Mouse (Mus musculus) embryonic facial prominence, embryonic 14.5 days (tissue): ENCODE measurements at regions not wholly inside any gene's neighbourhood (a gene's known extent, or its start where the extent isn't known, plus 50 kb on each side); places are given as distances from the start of the nearest gene placed in this dataset.

Source experiments
- ATAC-seq: fragments of 200-750 bp; cut with Nextera tagmentation; 2 replicates; pipeline ENCODE4 v1.8.0; 2017; ENCODE audit warnings: low read depth, moderate number of reproducible peaks, moderate TSS enrichment
- DNase-seq: peaks from one replicate; pipeline ENCODE4 v3.0.0-alpha.2; 2015; ENCODE audit warnings: low spot score
- H3K27ac ChIP-seq: fragments of 300-500 bp; sonication (generic); replicated peaks from 2 replicates; pipeline ENCODE4 v1.5.1; 2014; ENCODE audit warnings: low read depth, mild to moderate bottlenecking, low read length, moderate library complexity
- H3K27me3 ChIP-seq: fragments of 300-500 bp; sonication (generic); replicated peaks from 2 replicates; pipeline ENCODE4 v1.6.1; 2014; ENCODE audit warnings: low read length; ENCODE audit not compliant: control insufficient read depth, insufficient read depth
- H3K36me3 ChIP-seq: fragments of 300-500 bp; sonication (generic); 2 replicates; pipeline ENCODE4 v1.6.1; 2014; ENCODE audit warnings: low read length, mixed read lengths; ENCODE audit not compliant: control insufficient read depth, insufficient read depth
- H3K4me1 ChIP-seq: fragments of 300-500 bp; sonication (generic); 2 replicates; pipeline ENCODE4 v1.6.1; 2014; ENCODE audit warnings: antibody characterized with exemption, low read length; ENCODE audit not compliant: control insufficient read depth, insufficient read depth
- H3K4me2 ChIP-seq: fragments of 300-500 bp; sonication (generic); 2 replicates; pipeline ENCODE4 v1.6.1; 2014; ENCODE audit warnings: low read depth, mild to moderate bottlenecking, low read length, moderate library complexity, mixed read lengths
- H3K4me3 ChIP-seq: fragments of 300-500 bp; sonication (generic); 2 replicates; pipeline ENCODE4 v1.5.1; 2014; ENCODE audit warnings: low read depth, mild to moderate bottlenecking, low read length
- H3K9ac ChIP-seq: fragments of 300-500 bp; sonication (generic); 2 replicates; pipeline ENCODE4 v1.6.1; 2014; ENCODE audit warnings: low read depth, mild to moderate bottlenecking, low read length, moderate library complexity, mixed read lengths
- H3K9me3 ChIP-seq: fragments of 300-500 bp; sonication (generic); 2 replicates; pipeline ENCODE4 v1.6.1; 2016; ENCODE audit warnings: low read length; ENCODE audit not compliant: control insufficient read depth
- WGBS: fragments of 180-500 bp; shearing (Covaris S2); extraction: QIAGEN DNeasy Blood & Tissue Kit; methylation state at CpG from one replicate; pipeline ENCODE4 v1.1.7; 2014; 5-methylcytosine and 5-hydroxymethylcytosine counted together

DNA sequence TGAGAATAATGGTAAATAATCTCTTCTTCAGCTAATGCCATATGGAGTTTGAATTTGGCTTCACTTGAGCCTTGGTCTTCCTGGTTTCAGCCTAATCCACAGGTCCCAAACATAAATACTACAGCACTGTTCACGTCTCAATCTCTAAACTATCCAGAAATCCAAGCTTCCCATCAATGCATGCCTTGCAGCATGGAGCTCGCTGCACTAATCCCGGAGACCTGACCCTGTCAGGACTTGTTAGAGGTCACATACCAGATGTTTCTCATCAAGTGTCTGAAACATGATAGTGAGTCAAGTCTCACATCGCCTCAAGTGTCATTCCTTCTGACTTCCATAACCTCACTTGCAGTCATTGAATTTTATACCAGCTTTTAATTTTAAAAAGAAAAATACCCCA is 1082.9 kb upstream of the Cited2 start:
- DNase-seq (no peak), ATAC-seq (no peak)
- 7% methylated on average over 4 of the region's 4 CpGs for WGBS
- Histone ChIP-seq H3K9me3 (no peaks in the 10 kb centered on the region), H3K4me2 (no peak overlapping the region), H3K9ac (no peak overlapping the region), H3K27me3 (no peaks in the 10 kb centered on the region), H3K36me3 (no peaks in the 10 kb centered on the region), H3K27ac (no peak overlapping the region), H3K4me1 (no peaks in the 10 kb centered on the region), H3K4me3 (no peak overlapping the region)

DNA sequence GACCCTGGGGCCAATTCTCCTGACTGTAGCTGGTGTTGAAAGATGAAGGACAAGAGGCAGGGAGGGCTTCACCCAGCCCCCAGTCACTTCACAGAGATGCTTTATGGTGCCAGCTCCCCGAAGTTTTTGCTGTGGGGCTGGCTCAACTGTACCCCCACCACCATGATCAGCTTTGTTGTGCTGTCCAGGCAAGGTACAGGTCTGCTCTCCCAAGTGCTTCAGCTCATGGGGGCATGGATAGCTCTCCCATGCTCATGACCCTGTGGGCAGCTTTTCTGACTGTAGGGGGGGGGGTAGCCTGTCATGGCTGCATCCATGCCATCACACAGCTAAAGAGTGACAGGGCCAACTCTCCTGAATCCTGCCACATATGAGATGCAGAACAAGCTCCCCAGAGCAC is 1072.9 kb upstream of the Cited2 start:
- WGBS = 63% methylated on average over 1 of the region's 1 CpGs
- H3K27me3 ChIP-seq = no peaks in the 10 kb centered on the region
- H3K9me3 ChIP-seq = no peaks in the 10 kb centered on the region
- H3K27ac ChIP-seq = no peak overlapping the region
- DNase-seq (no peak), ATAC-seq (no peak)
- no peak overlapping the region for H3K4me3 ChIP-seq
- H3K36me3 ChIP-seq = no peaks in the 10 kb centered on the region
- H3K4me1 ChIP-seq = no peaks in the 10 kb centered on the region
- H3K4me2 ChIP-seq = no peak overlapping the region
- H3K9ac ChIP-seq = no peak overlapping the region

DNA sequence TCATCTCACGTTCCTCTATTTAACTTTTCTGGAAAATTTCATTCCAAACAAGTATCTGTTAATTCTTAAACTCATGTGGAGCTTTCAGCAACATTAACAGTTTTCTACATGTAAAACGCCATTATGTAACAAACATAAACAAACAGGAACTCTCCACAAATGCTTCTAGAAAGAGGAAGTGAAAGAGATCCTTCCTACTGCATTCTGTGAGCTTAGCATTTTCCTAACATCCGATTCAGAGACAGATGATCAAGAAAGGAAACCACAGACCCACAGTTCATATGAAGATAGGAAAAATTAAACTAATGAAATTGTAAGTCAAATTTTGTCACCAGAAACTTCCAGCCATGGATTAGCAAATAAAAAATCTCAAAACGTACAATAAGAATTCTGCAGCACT is 1070.6 kb upstream of the Cited2 start:
- no peak overlapping the region for H3K9ac ChIP-seq
- H3K4me1 ChIP-seq = no peaks in the 10 kb centered on the region
- no peak overlapping the region for H3K4me3 ChIP-seq
- ATAC-seq = no peak
- no peaks in the 10 kb centered on the region for H3K27me3 ChIP-seq
- H3K9me3 ChIP-seq = no peaks in the 10 kb centered on the region
- no peak overlapping the region for H3K4me2 ChIP-seq
- H3K36me3 ChIP-seq = no peaks in the 10 kb centered on the region
- no peak overlapping the region for H3K27ac ChIP-seq
- 79% methylated on average over 4 of the region's 4 CpGs for WGBS
- no peak for DNase-seq

DNA sequence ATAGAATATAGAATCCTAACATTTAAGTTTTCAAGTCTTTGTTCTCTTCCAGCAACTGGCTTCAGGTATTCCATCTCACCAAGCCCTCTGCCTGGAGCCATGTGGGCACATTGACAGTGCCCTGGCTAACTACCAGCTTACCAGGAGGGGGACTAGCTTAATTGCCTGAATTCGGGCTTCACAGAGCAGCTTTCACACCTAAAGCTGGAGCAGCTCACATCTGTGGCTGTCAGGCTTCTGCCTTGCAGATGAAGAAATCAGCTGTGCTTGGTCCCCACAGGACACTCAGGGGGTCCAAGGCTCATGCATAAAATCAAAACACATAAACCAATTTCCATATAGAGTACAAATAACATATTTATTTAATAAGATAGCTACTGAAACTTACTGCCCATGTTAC is 1058.5 kb upstream of the Cited2 start:
- H3K9ac ChIP-seq = no peak overlapping the region
- 62% methylated on average over 1 of the region's 1 CpGs for whole genome bisulfite sequencing
- H3K9me3 ChIP-seq = no peaks in the 10 kb centered on the region
- H3K27ac ChIP-seq = no peak overlapping the region
- ATAC-seq (no peak), DNase-seq (peak; percentile 2)
- no peaks in the 10 kb centered on the region for H3K36me3 ChIP-seq
- H3K4me2 ChIP-seq = no peak overlapping the region
- H3K4me1 ChIP-seq = no peaks in the 10 kb centered on the region
- no peak overlapping the region for H3K4me3 ChIP-seq
- no peaks in the 10 kb centered on the region for H3K27me3 ChIP-seq

DNA sequence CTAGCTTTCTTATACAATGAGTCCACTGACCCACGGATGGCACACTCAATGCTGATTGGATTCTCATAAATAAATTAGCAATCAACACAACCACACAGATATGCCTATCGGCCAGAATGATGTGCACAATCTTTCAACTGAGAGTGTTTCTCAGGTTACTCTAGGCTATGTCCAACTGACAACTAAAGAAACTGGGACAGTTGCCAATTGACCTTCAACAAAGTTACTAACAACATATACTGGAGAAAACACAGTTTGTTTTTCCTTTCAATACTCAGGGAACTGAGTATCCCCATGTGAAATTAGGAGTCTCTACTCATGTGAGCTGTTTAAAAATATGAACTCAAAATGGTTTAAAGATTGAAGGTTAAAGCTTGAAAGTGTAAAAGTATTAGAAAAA is 1052.7 kb upstream of the Cited2 start:
- H3K9ac ChIP-seq = no peak overlapping the region
- H3K4me2 ChIP-seq = no peak overlapping the region
- DNase-seq (peak; percentile 27), ATAC-seq (no peak)
- no peaks in the 10 kb centered on the region for H3K9me3 ChIP-seq
- H3K36me3 ChIP-seq = no peaks in the 10 kb centered on the region
- H3K4me1 ChIP-seq = no peaks in the 10 kb centered on the region
- no peak overlapping the region for H3K4me3 ChIP-seq
- no peaks in the 10 kb centered on the region for H3K27me3 ChIP-seq
- WGBS = 70% methylated on average over 2 of the region's 2 CpGs
- H3K27ac ChIP-seq = no peak overlapping the region

DNA sequence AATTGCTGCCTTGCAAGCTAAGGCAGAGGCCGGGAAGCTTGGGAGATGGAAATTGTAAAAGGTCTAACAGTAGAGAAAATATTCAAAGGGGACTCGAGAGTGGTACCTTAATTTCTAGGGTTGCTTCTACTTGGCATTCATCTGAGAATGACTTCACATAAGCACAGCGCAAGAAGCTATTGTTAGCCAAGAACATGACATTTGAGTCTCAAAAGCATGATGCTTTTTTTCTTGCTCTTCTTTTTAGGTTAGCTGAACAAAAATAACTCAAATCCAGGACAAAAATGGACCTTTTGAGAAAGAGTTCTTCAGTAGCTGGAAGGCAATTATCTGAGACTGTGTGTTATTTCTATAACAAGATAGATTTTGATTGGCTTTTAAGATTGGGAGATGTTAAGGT is 1042.0 kb upstream of the Cited2 start:
- Histone ChIP-seq H3K4me3 (no peak overlapping the region), H3K27ac (no peak overlapping the region), H3K27me3 (no peaks in the 10 kb centered on the region), H3K9me3 (no peaks in the 10 kb centered on the region), H3K36me3 (no peaks in the 10 kb centered on the region), H3K4me1 (no peaks in the 10 kb centered on the region), H3K4me2 (no peak overlapping the region), H3K9ac (no peak overlapping the region)
- DNase-seq = no peak
- no peak for ATAC-seq
- 80% methylated on average over 3 of the region's 3 CpGs for WGBS

DNA sequence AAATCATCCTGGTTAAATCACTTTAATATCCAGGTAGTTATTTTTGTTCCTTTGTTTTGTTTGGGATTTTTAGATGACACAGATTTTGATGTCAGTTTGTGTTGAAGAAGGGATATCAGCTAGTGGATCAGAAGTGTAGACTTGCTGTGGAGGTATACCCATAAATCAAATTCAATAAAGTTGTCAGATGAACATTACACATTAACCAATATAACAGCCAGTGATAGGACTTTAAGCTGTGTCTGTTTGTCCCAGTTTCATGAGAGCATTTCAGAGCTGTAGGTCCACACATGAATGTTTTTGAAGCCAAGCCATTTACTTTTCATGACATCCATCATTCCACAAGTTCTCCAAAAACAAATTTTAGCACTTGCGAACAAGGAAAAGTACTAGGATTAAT is 1037.7 kb upstream of the Cited2 start:
- Histone ChIP-seq H3K9ac (no peak overlapping the region), H3K4me1 (no peaks in the 10 kb centered on the region), H3K4me2 (no peak overlapping the region), H3K9me3 (no peaks in the 10 kb centered on the region), H3K27ac (no peak overlapping the region), H3K36me3 (no peaks in the 10 kb centered on the region), H3K4me3 (no peak overlapping the region), H3K27me3 (no peaks in the 10 kb centered on the region)
- DNase-seq (no peak), ATAC-seq (no peak)
- 92% methylated on average over 1 of the region's 1 CpGs for WGBS

DNA sequence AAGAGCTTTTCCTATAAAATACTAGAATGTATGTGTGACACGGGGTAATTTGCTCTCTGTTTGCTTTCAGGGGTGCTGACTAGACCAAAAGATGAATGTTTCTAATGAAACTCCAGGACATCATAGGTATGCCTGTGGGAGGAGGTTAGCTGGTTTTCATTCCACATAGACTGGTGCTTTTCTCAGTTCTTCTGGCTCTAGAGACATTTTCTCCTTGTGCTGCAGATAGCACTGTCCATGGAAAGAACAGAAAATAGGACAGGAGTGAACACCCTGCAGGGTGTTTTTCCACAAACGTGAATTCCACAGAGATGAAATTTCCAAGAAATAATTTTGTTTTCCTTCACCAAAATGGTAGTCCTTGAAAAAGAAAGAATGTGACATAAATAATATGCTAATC is 1016.0 kb upstream of the Cited2 start:
- Histone ChIP-seq H3K4me2 (no peak overlapping the region), H3K9ac (no peak overlapping the region), H3K4me3 (no peak overlapping the region), H3K36me3 (no peaks in the 10 kb centered on the region), H3K9me3 (no peaks in the 10 kb centered on the region), H3K27me3 (no peaks in the 10 kb centered on the region), H3K4me1 (no peaks in the 10 kb centered on the region), H3K27ac (no peak overlapping the region)
- WGBS = 64% methylated on average over 2 of the region's 2 CpGs
- no peak for ATAC-seq
- DNase-seq = no peak

DNA sequence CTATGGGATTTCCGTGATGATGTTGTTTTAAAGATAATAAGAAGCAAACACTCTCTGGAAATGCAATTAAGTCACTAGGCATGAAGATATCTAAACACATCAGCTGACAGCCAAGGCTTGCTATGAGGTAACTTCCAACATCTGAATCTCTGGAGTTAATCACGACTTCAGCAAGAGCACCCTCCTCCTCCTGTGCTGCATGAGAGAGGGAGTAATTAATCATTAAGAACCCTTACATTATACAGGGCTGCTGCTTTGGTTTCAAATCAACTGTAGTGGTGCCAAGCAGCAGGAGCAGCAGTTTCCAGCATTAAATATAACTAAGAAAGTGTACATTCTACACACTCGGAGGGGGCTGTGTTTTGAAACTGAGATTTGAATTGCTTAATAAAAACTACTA is 1009.9 kb upstream of the Cited2 start:
- peak; percentile 6 for DNase-seq
- Histone ChIP-seq H3K4me3 (no peak overlapping the region), H3K27ac (no peak overlapping the region), H3K4me1 (no peaks in the 10 kb centered on the region), H3K4me2 (no peak overlapping the region), H3K36me3 (no peaks in the 10 kb centered on the region), H3K9me3 (no peaks in the 10 kb centered on the region), H3K9ac (no peak overlapping the region), H3K27me3 (no peaks in the 10 kb centered on the region)
- 46% methylated on average over 3 of the region's 3 CpGs for WGBS
- ATAC-seq = no peak
